Mouse (Mus musculus) brain, embryonic 14.5 days (tissue): ENCODE results near the gene Grin2a.

Source experiments
- CTCF ChIP-seq: fragments of 200-500 bp; IDR thresholded peaks from 2 replicates; pipeline ENCODE4 v1.5.1; 2012; ENCODE audit warnings: inconsistent platforms, mild to moderate bottlenecking, moderate library complexity, borderline replicate concordance; ENCODE audit not compliant: insufficient read depth, insufficient read length; ENCODE audit errors: extremely low read depth
- POLR2A ChIP-seq: fragments of 200-500 bp; IDR thresholded peaks from 2 replicates; pipeline ENCODE4 v1.6.1; 2012; ENCODE audit warnings: mild to moderate bottlenecking, inconsistent platforms, borderline replicate concordance; ENCODE audit not compliant: poor library complexity, insufficient read depth, insufficient read length, severe bottlenecking; ENCODE audit errors: extremely low read depth

DNA sequence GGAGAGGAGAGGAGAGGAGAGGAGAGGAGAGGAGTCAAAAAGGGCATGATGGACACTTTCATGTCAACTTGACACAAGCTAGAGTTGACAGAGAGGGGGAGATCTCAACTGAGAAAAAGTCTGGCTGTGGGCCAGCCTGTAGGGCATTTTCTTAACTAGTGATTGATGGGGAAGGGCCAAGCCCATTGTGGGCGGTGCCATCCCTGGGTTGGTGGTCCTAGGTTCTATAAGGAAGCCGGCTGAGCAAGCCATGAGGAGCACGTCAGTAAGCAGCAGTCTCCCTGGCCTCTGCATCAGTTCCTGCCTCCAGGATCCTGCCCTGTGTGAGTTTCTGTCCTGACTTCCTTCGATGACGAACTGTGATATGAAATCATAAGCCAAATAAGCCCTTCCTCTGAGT lies 4.6 kb upstream of the Grin2a start:
- TF ChIP-seq POLR2A (no peak), CTCF (no peak)
